Mouse (Mus musculus) megakaryocyte, embryonic 14.5 days (primary cell): Measurements from ENCODE around the gene Faah. TPM values are rescaled to one million over a fixed set of nuclear protein-coding genes. Genes with fewer than 3 reads are reported as not detected.

ENCODE experiments used
- H3K27me3 ChIP-seq: replicated peaks from 2 replicates; pipeline ENCODE3; 2012; ENCODE audit warnings: inconsistent platforms
- H3K36me3 ChIP-seq: replicated peaks from 2 replicates; pipeline ENCODE3; 2012; ENCODE audit warnings: low read length, inconsistent platforms, mixed read lengths
- H3K4me1 ChIP-seq: 2 replicates; pipeline ENCODE4 v1.6.1; 2012; ENCODE audit warnings: inconsistent platforms
- H3K4me3 ChIP-seq: replicated peaks from 2 replicates; pipeline ENCODE3; 2012; ENCODE audit warnings: moderate library complexity, mild to moderate bottlenecking, inconsistent platforms
- H3K9me3 ChIP-seq: 2 replicates; pipeline ENCODE4 v1.6.1; 2012; ENCODE audit warnings: inconsistent platforms
- FLI1 ChIP-seq: IDR thresholded peaks from 2 replicates; pipeline ENCODE4 v1.6.1; 2012; ENCODE audit warnings: low read length, inconsistent platforms, mixed read lengths
- GATA1 ChIP-seq: IDR thresholded peaks from 3 replicates; pipeline ENCODE4 v1.6.1; 2012; ENCODE audit warnings: mixed read lengths, low read length, inconsistent platforms, borderline replicate concordance
- polyA plus RNA-seq: library from polyadenylated mRNA; stranded (reverse); fragments of >175 nt; gene quantifications from 2 replicates; pipeline ENCODE4 v1.2.3, GENCODE M21; 2012; ENCODE audit warnings: low replicate concordance; ENCODE audit not compliant: insufficient read depth

The Faah gene
- 2.9 and 3.8 TPM in 2 replicates for polyA plus RNA-seq

- Histone ChIP-seq H3K4me1 (peaks cover 27% of the 10 kb centered on the region), H3K4me3 (peak within 1 kb of the TSS; percentile 93), H3K9me3 (peaks cover 10% of the 10 kb centered on the region; the same call in 1 of the 2 replicates), H3K36me3 (no peaks in the 10 kb centered on the region), H3K27me3 (peaks cover 75% of the 10 kb centered on the region)
- TF ChIP-seq FLI1 (no peak), GATA1 (no peak)
These were observed at the start of gene Faah for GRCm38 (mm10) chr4:116017902-116018746. TSS of gene Faah (minus strand) at chr4:116017926.

- no peaks in the 10 kb centered on the region for H3K27me3 ChIP-seq
- H3K9me3 ChIP-seq = no peaks in the 10 kb centered on the region
- TF ChIP-seq FLI1 (no peak), GATA1 (no peak)
- no peak overlapping the region for H3K4me3 ChIP-seq
- H3K36me3 ChIP-seq = peaks cover 38% of the 10 kb centered on the region
- H3K4me1 ChIP-seq = peaks cover 3% of the 10 kb centered on the region; the same call in 1 of the 2 replicates
These were observed 46.1 kb upstream of the Faah start for GRCm38 (mm10) chr4:116063855-116064254.

- Histone ChIP-seq H3K27me3 (no peaks in the 10 kb centered on the region), H3K4me1 (peaks cover 7% of the 10 kb centered on the region), H3K36me3 (no peaks in the 10 kb centered on the region), H3K4me3 (no peak overlapping the region), H3K9me3 (no peaks in the 10 kb centered on the region)
- TF ChIP-seq GATA1 (no peak), FLI1 (no peak)
These were observed 41.4 kb upstream of the Faah start for GRCm38 (mm10) chr4:116059012-116059726.

- peaks cover 15% of the 10 kb centered on the region for H3K4me1 ChIP-seq
- no peaks in the 10 kb centered on the region for H3K36me3 ChIP-seq
- no peaks in the 10 kb centered on the region for H3K9me3 ChIP-seq
- no peak overlapping the region for H3K4me3 ChIP-seq
- no peaks in the 10 kb centered on the region for H3K27me3 ChIP-seq
- TF ChIP-seq FLI1 (no peak), GATA1 (no peak)
These were observed 39.8 kb upstream of the Faah start for GRCm38 (mm10) chr4:116057559-116057958.

GRCm38 (mm10) chr4:116053399-116053961, 35.8 kb upstream of the Faah start, which contains the start of gene Nsun4:
TSS of gene Nsun4 (minus strand) at chr4:116053876.
- TF ChIP-seq GATA1 = no peak
- no peak for TF ChIP-seq FLI1
- H3K27me3 ChIP-seq = no peaks in the 10 kb centered on the region
- peaks cover 37% of the 10 kb centered on the region for H3K4me1 ChIP-seq
- peak within 1 kb of the TSS; percentile 94 for H3K4me3 ChIP-seq
- no peaks in the 10 kb centered on the region for H3K9me3 ChIP-seq
- peaks cover 27% of the 10 kb centered on the region for H3K36me3 ChIP-seq

- Histone ChIP-seq H3K36me3 (peaks cover 34% of the 10 kb centered on the region), H3K4me1 (peaks cover 37% of the 10 kb centered on the region), H3K9me3 (no peaks in the 10 kb centered on the region), H3K27me3 (no peaks in the 10 kb centered on the region), H3K4me3 (peak overlapping the region; percentile 94)
- TF ChIP-seq FLI1 = no peak
- TF ChIP-seq GATA1 = no peak
These were observed 35.0 kb upstream of the Faah start for GRCm38 (mm10) chr4:116052526-116053293.

GRCm38 (mm10) chr4:116049211-116049610, 31.5 kb upstream of the Faah start:
- peaks cover 52% of the 10 kb centered on the region for H3K36me3 ChIP-seq
- H3K27me3 ChIP-seq = no peaks in the 10 kb centered on the region
- H3K4me3 ChIP-seq = no peak overlapping the region
- H3K4me1 ChIP-seq = peaks cover 34% of the 10 kb centered on the region
- no peaks in the 10 kb centered on the region for H3K9me3 ChIP-seq
- TF ChIP-seq FLI1 (no peak), GATA1 (no peak)

GRCm38 (mm10) chr4:116048130-116048920, 30.6 kb upstream of the Faah start:
- H3K27me3 ChIP-seq = no peaks in the 10 kb centered on the region
- no peak overlapping the region for H3K4me3 ChIP-seq
- H3K9me3 ChIP-seq = no peaks in the 10 kb centered on the region
- TF ChIP-seq GATA1 = no peak
- no peak for TF ChIP-seq FLI1
- peaks cover 60% of the 10 kb centered on the region for H3K36me3 ChIP-seq
- peaks cover 28% of the 10 kb centered on the region for H3K4me1 ChIP-seq
